Mouse (Mus musculus) C3H10T1/2 (cell line): ENCODE results near the gene Eda. TPM values are rescaled to one million over a fixed set of nuclear protein-coding genes. Genes with fewer than 3 reads are reported as not detected.

Experiments
- polyA plus RNA-seq, 2 experiments: library from polyadenylated mRNA; unstranded; fragments of >200 nt; fragmentation: generic; extraction: Trizol; gene quantifications; one replicate each; pipeline ENCODE4 v1.2.1; 2012; ENCODE audit warnings: missing spikeins in 2 of 2

Gene Eda
- polyA plus RNA-seq = under 1 TPM; 0.01 to 0.02 TPM

DNA sequence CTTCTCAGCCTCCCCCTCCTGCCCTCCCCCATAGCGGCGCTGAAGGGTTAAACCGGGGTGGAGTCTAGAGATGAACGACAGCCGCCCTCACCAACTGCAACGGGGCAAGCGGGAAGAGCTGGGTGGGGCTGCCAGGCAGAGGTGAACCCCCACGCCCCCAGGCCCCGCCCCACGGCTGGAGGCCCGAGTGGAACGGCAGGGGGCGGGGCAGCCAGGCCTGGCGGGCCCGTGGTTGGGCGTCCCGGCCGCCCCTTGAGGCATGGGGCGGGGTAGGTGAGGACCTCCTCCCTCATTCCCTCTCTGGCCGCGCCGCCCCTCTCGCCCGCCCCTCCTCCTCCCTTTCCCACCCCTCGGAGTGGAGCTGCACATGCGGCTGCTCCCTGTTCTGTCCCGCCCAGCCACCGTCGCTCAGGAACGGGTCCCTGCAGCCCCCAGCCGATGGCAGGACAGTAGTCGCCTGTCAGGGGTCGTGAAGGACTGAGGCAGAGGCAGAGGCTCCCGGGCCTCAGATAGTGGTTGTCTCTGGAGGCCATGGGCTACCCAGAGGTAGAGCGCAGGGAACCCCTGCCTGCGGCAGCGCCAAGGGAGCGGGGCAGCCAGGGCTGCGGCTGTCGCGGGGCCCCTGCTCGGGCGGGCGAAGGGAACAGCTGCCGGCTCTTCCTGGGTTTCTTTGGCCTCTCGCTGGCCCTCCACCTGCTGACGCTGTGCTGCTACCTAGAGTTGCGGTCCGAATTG is at the start of gene Eda:
TSS of gene Eda (plus strand) at position 357 of the 735 bp plus-strand sequence.

DNA sequence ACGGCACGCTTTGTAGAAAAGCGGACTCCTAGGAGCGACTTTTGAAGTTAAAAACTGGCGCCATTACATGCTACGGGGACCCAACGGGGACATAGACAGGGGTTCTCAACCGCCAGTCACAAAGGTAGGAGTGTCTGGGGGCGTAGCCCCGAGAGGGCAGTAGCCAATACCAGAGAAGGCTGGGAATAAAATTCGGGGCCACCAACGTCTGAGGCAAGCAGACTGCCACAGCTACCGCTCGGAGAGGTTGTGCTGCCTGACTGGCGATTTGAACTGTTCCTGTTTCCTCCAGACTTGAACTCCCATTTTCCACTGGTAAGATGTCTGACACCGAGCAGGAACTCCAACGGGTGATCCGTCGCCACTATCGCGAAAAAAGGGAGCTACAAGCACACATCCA is 453.3 kb downstream of the Eda start, which contains the start of gene Otud6a:
TSS of gene Otud6a (plus strand) at position 321 of the 400 bp plus-strand sequence.

DNA sequence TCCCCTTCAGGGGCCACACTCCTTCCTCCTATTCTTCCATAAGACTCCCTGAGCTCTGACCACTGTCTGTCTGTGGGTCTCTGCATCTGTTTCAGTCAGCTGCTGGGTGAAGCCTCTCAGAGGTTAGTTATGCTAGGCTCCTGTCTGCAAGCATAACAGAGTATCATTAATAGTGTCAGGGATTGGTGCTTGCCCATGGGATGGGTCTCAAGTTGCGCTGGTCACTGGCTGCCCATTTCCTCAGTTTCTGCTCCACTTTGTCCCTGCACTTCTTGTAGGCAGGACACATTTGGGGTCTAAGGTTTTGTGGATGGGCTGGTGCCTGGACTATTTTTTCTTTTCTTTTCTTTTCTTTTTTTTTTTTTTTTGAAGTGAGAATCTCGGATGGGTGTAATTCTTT is 467.2 kb downstream of the Eda start, which contains the start of gene Awat2:
TSS of gene Awat2 (minus strand) at position 101 of the 400 bp plus-strand sequence.

Other genes with a start within 250 kb of the Eda start
- gene Tmem28, start 154.6 kb upstream of the Eda start, polyA plus RNA-seq = not detected